Mouse (Mus musculus) kidney, adult 8-10 months (tissue): ENCODE measurements around the gene Ccdc43.
"Not testable (repeated sequence)": the region's sequence is repeated elsewhere in the genome, so short reads cannot be mapped to it uniquely, and the experiment has no call there.

Experiments
- DNase-seq, 2 experiments: peaks; one replicate each; pipeline ENCODE4 v3.0.0; 2022

Ccdc43 gene

DNA sequence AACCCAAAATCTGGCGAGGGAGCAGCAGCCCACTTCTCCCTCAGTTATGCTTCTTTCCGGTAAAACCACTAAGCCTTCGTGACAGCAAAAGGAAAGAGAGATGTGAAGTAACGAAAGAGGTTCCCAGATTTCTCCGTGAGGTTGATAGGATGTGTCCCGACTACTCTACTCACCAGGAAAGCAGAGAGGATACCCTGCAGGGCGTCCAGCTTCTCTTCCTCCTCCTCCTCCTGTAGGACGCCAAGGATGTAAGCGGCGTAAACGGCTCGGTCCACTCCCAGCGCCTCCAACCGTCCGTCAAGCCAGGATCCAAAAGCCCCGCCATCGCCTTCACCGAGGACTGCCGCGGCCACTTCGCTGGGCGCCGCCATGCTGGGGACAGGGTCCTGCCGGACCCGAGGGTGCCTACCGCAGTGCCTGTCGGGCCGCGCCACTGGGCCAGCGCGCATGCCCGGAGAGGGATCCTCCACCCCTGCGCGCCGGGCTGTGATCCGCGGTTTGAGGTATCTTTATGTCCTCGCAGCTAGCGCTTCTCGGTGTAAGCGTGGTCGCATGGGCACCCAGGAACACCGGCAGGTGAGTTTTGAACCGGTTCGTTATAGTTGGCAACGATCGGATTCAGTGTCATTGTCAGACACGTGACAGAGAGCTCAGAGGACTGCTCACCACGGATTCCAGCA lies at the start of gene Ccdc43:
Gene Ccdc43 (minus strand): TSS at position 445 of the 680 bp plus-strand sequence.
- peak; percentile 80 to 86 for DNase-seq

- no peak for DNase-seq
Measured at GRCm38 (mm10) chr11:102744746-102745145, 47.2 kb upstream of the Ccdc43 start.

DNA sequence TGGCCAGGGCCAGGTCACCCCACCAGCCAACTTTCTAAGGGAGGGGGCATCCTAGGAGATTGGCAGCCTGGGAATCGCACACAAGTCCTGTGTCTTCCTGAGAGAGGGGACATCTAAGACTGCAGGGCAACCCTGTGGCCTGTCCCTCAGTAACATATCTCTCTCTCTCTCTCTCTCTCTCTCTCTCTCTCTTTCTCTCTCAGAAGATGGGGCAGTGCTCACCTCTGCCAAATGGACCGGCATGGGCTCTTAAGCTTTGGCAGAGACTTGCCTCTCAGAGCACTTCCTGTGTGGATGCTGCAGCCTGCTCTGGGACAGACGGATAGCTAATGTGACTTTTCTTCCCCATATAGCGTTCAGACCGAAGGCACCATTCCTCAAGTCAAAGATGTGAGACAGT lies 45.3 kb upstream of the Ccdc43 start:
- DNase-seq: no peak

DNA sequence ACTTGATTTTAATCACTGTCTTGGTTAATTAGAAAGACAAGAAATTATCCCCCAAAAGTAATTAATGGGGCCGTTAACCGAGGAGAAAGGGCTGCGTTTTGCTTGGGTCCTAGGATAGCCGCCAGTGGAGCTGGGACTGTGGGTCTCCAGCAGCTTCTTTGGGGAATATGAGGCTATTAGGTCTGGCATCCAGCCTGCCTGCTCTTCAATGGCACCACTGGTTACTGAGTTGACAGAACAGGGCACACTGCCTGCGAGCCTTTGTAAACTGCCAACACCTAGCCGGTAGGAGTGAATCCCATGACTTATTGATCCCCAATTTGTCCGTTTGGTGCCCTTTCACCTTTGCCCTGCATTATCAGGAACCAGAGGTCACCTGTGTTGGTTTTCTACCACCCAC lies 44.5 kb upstream of the Ccdc43 start:
- no peak for DNase-seq

DNA sequence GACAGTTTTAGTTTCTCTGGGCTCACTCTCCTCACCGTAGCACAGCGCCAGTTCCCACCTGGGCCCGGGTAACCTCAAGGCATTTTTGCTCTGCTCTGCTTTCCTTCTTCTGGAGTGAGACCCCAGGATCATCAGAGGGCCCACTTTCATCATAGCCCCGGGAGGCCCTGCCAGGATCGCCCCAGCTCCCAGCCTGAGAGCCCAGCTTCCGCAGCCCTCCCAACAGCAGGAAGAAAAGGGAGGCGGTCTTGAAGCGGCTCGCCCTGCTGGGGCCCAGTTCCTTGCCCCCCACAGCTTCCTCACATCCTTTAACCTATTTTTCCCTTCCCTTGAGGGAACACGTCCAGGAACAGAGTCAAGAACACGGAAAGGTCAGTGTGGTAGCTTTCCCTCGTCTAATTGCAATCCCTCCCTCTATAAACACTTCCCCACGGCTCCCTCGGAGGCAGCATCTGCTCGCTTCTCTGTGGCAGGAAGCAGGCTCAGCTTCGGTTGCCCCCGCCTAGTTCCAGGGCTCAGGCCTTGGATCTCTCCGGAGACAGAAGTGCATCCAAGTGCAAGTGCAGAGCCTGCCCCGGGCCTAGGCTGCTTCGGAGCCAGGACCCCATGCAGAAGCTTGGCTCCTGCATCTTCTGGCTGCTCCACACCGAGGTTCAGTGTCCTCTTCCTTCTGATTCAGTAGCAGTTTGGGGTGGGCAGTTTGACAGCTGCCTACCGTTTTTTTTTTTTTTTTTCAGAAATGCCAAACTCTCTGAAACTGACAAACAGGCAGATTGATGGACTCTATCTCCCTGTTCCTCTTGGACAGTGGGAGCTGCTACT lies 43.8 kb upstream of the Ccdc43 start:
- DNase-seq: no peak

DNA sequence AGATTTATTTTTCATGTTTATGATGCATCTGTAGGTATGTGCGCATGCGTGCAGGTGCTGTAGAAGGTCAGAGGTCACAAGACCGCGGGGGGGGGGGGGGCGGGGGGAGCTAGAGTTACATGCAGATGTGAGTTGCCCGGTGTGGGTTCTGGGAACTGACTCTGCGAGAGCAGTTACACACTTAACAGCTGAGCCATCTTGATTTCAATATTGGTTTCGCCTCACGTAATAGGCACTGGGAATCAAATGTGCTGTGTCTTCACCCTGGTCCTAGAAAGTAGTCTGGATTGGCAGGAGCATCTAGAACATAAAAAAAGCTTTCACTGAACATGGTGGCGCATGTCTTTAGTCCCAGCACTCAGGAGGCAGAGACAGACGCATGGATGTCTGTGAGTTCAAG lies 43.1 kb upstream of the Ccdc43 start:
- no peak for DNase-seq

- peak in 1 of 2 experiments; percentile 54 for DNase-seq
Measured at GRCm38 (mm10) chr11:102739278-102739966, 41.8 kb upstream of the Ccdc43 start.

DNA sequence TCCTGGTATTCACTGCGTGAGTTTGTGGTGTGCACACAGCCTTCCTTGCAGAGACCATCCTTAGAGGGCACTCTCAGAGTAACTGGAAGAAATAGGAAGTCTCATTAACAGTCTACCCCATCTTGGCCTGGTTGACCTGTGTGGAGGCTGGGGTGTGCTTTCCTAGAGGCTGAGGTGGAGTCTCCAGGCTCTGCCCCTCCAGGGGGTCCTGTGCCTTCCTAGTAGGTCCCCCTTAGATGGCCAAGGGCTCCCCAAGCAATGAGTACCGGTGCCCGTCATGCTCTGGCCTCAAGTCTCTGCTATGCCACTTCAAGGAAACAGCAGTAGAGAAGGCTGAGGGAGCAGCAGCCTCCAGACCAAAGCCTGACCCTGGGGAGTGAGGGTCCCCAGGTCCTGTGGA lies 40.5 kb upstream of the Ccdc43 start:
- no peak for DNase-seq

DNA sequence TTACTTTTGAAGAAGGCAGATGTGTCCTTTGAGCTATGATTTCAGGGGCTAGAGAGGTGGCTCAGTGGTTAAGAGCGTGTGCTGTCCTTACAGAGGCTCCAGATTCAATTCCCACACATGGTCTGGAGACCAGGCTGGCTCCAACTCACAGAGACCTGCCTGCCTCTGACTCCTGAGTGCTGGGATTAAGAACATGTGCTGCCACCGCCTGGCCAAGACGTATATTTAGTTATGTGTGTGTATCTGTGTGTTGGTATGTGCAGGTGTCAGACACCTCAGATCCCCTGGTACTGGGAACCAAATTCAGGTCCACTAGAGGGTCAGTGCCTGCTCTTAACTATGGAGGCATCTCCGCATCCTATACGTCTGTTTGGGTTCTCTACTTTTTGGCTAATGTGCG lies 37.4 kb upstream of the Ccdc43 start:
- no peak for DNase-seq

GRCm38 (mm10) chr11:102733146-102733545 lies 35.6 kb upstream of the Ccdc43 start:
- no peak for DNase-seq

GRCm38 (mm10) chr11:102731366-102731765 lies 33.8 kb upstream of the Ccdc43 start:
- no peak for DNase-seq

DNA sequence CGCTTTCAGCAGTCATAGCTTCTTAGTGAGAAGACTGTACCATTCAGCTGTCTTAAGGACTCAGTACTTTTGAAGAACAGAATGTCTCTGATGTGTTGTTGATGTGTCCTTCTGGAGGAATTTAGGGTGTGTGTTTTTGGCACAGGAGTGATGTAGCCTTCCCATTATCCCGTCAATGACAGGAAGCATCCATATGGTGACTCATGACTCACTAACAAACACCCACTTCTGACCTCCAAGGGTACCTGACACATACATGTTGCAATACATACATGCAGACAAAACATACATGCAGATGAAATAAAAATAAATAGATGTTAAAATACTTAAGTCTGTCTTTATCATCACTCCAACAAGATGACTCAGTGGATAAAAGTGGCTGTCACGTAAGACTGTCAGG lies 32.3 kb upstream of the Ccdc43 start:
- DNase-seq: no peak

DNA sequence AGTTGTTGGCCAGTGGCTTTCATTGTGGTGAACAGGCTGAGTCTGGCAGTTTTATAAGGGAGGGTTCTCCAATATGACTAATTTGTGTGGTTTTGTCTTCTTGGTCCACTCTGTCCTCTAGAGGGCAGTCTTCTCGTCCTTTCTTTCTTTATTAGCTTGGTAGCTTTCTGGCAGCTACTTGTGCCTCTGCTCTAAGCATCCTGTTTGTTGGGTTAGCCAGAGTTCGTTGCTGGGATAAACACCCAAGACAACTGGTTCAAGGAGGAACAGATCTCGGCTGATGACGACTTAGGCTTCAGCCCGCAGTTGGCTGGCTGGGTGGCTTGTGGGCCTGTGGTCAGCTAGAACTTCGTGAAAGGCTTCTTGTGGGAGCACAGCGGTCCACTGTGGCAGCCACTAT lies 31.0 kb upstream of the Ccdc43 start:
- peak; percentile 25 to 26 for DNase-seq

DNA sequence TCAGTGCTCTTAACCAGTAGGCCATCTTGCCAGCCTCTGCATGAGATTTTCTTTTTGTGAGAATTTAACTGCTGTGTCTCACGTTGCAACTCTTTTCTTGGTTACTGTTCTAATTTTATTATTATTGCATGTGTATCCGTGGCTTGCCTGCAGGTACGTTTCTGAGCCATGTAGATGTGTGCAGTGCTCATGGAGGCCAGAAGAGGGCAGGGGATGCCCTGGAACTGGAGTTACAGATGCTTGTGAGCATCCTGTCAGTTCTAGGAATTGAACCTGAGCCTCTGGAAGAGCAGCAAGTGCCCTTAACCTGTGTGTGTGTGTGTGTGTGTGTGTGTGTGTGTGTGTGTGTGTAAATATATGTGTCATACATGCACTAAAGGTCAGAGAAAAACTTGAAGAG lies 28.0 kb upstream of the Ccdc43 start:
- DNase-seq: peak in 1 of 2 experiments; percentile 34

- DNase-seq: no peak
Measured at GRCm38 (mm10) chr11:102716135-102716534, 18.6 kb upstream of the Ccdc43 start.

DNA sequence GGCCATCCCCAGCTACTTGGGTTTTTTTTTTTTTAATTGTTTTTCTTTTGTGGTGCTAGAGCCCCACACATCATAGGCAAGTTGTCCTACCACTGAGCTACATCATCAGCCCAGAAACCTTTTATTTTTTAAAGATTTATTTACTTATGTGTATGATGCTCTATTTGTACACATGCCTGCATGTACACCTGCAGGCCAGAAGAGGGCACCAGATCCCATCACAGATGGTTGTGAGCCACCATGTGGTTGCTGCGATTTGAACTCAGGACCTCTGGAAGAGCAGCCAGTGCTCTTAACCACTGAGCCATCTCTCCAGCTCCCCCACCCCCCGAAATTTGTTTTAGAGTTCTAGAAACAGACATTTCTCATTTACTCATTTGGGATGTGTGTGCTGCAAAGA lies 17.0 kb upstream of the Ccdc43 start:
- not testable (repeated sequence) for DNase-seq

GRCm38 (mm10) chr11:102712411-102712810 lies 14.8 kb upstream of the Ccdc43 start:
- DNase-seq: no peak

GRCm38 (mm10) chr11:102702206-102702605 lies 4.6 kb upstream of the Ccdc43 start:
- not testable (repeated sequence) for DNase-seq

DNA sequence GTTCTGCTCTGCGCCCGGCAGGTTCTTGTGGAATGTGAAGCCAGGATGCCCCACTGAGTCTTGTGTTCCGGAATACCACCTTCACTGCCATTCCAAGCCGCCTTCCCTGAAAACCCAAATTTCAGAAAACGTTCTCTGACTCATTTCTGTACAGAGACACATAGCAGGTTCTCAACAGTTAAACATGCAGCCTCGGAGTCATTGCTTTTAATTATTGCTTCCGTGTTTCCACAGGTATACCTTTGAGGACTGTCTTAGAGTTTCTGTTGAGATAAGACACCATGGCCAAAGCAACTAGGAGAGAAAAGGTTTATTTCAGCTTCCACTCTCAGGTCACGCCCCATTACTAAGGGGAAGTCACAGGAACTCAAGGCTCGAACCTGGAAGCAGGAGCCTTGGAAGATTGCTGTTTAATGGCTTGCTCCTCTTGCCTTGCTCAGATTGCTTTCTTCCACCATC lies 465 bp upstream of the Ccdc43 start:
- DNase-seq: no peak

DNA sequence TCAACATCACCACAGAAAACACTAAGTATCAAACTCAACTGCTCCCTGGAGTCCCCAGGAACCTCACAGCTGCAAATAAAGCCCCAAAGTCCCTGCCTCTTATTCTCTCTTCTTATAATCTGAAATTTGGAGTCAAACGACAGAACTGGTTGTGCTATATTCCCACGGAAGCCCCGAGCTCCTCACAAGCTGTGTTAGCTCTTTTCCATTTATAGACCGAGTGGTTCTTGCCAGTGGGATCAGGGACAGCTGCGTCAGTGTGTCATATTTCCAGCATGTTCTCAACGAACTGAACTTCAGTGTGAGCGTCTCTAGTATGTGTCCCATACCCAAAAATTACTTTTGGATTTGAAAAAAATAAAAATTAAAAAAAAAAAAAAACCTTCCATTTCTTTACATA lies 2.3 kb downstream of the Ccdc43 start:
- no peak for DNase-seq

GRCm38 (mm10) chr11:102690162-102690561 lies 7.4 kb downstream of the Ccdc43 start:
- DNase-seq: peak; percentile 19 to 62

GRCm38 (mm10) chr11:102665637-102666435 lies 31.7 kb downstream of the Ccdc43 start:
- DNase-seq: no peak

- DNase-seq: no peak
Measured at GRCm38 (mm10) chr11:102665151-102665550, 32.4 kb downstream of the Ccdc43 start.
